Mouse (Mus musculus) frontal cortex, postnatal 10 days (tissue): ENCODE measurements around the gene Ifitm3.
"Not testable (repeated sequence)": the region's sequence is repeated elsewhere in the genome, so short reads cannot be mapped to it uniquely, and the experiment has no call there.

Source experiments
- DNase-seq, 2 experiments: peaks; one replicate each; pipeline ENCODE4 v3.0.0; 2022; ENCODE audit warnings: low spot score in 2 of 2, mixed read lengths in 1 of 2

The Ifitm3 gene

DNA sequence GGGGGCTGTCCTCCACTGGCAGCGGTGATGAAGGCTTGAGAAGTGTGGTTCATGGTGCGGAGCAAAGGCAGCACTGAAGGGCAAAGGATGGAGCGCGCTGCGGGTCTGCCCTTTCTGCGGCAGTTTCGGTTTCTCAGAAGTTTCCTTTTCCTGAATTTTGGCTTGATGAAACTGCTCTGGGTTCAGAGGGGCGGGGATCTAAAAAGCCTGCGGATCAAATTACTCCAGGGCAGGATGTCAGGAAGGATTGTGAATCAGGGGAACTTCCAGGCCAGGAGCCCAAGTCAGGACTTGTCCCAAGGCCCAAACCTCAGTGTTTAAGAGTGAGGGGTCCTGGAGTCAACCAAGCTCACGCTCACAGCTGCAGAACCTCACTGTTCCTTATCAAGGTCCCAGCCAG, at the start of gene Ifitm3:
Gene Ifitm3, minus strand, starts transcription at position 178 of the 400 bp plus-strand sequence.
- DNase-seq: no peak

GRCm38 (mm10) chr7:141059929-141060328, 49.4 kb upstream of the Ifitm3 start:
- no peak for DNase-seq

- no peak for DNase-seq
These were observed 48.2 kb upstream of the Ifitm3 start for GRCm38 (mm10) chr7:141058601-141059341.

DNA sequence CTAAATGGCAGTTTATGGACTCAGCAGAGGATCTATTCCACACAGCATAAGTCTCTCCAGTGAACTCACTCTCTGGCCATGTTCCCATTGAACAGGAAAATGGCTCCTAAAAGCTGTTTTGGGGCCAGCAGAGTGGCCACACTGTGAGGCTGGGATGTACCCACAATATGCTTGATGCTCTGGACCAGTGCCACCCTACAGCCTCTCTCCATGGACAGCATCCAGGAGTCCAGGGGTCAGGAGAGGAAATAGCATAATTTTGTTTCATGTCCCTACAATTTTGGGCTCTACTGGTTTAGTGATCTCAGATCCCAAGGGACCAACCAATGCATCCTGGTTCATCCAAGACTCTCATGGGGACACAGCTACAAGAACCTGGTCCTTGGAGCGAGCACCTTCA, 47.0 kb upstream of the Ifitm3 start:
- DNase-seq: no peak

DNA sequence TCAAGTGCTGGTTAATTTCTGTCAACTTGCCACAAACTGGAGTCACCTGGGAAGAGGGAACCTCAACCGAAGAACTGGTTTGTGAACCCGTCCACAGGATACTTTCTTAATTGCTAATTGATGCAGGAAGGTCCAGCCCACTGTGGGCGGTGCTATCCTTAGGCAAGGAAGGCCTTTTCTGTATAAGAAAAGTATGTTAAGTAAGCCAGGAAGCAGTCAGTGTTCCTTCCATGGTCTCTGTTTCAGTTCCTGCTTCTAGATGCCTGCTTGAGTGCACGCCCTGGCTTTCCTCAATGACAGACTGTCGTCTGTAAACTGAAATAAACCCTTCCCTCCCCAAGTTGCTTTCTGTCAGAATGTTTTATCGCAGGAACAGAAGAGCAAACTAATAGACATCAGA, 46.4 kb upstream of the Ifitm3 start:
- DNase-seq: no peak

GRCm38 (mm10) chr7:141055785-141056184, 45.2 kb upstream of the Ifitm3 start:
- no peak for DNase-seq

DNA sequence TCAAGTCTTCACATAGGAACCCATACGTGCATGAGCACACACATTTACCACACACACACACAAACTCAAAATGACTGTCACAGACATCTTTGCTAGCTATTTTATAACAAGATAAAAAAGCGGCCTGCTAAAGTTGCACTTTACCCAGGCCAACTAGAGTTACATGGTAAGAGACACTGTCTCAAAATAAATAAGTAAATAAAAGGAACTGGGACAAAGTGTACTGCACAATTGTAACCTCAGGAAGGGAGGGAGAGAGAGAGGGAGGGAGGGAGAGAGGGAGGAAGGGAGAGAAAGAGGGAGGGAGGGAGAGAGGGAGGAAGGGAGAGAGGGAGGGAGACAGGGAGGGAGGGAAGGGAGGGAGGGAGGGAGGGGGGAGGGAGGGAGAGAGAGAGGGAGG, 41.9 kb upstream of the Ifitm3 start:
- no peak for DNase-seq

- DNase-seq: no peak
These were observed 41.4 kb upstream of the Ifitm3 start for GRCm38 (mm10) chr7:141052016-141052415.

DNA sequence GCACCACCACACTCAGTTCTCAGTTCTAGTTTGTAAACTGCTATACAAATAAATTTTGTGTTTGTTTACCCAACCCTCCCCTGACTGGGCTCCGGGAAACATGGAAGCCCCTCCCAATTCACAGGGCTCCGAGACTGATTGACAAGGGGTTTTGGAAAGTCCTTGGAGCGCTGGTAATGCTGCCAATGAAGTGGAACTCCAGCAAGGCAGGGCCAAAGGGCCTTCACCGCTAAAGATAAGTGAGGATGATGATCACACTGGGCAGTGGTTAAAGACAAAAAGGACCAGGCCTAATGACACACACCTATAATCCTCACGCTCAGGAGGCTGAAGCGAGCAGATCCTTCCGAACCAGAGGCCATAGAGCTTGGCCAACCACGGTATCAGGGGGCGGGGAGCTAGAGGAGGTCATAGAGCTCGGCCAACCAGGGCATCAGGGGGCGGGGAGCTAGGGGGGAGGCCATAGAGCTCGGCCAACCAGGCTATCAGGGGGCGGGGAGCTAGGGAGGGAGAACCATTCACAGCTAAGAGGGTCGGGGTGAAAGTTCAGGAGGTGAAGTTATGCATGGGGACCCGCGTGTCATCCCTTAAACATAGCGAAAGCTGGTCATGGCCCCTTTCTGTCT, 40.6 kb upstream of the Ifitm3 start:
- no peak for DNase-seq

DNA sequence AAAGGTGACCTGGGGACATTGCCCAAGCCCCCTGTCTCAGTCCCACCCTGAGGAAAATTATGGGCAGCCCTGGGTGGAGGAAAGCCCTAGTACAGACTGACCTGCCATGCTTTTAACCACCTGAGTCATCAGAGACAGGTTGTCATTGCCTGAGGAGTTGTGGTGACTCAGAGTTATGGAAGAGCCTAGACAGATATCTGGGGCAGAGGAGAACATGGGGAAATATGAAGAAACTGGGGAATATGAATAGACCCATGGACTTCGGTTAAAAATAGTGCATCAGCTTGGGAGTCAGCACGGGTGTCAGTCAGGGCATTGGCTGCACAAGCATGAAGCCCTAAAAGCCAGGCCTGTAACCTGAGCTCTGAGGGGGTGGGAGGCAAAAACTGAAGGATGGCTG, 38.8 kb upstream of the Ifitm3 start:
- DNase-seq: no peak

GRCm38 (mm10) chr7:141048226-141049218, 38.0 kb upstream of the Ifitm3 start:
- peak; percentile 68 to 88 for DNase-seq

- DNase-seq: peak; percentile 66 to 81
These were observed 37.1 kb upstream of the Ifitm3 start for GRCm38 (mm10) chr7:141047581-141048225.

DNA sequence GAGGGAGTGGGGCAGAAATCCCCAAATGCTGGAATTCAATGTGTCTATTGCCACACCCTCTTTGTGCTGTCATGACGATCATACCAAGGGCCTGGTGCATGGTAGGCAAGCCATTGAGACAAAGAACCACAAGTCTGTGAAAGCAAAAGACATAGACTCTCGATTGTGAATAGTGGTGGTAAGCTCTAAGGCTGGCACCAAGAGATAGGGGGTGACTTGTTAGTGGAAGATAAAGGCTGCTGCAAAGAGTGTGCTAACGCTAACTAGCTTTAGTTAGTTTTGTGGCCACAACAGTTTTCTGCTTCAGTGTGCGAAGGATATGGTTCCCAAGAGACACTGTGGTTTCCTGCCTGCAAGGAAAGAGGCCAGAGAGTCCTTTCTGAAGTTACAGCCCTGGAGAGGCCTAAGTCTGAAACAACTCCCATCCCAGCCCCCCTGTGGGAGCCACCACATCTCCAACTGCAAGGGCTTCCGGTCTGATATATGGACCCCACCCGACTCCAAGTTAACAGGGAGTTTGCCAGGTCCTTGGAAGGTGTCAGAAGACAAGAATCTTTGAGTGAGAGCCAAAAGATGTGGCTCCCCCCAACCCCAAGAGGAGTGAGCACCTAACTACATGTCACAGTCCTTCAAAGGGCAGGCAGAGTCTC, 36.5 kb upstream of the Ifitm3 start:
- DNase-seq: no peak

DNA sequence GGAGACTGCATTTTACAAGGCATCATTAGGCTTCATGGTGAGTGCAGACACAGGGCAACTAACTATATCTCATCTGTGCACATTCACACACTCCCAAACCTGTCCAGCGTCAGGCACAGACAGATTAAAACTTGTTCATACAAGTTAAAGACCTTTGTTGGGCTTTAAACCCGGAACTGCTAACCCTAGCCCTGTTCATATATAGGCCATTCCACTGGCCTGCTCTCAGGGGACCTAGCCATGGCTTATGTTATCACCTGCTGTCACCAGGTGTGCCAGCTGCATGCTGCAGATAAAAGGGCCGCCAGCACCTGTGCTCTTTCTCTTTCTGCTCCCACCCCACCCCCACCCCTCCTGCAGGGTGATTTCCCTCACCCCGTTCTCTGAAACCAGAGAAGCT, 32.0 kb upstream of the Ifitm3 start:
- no peak for DNase-seq

- no peak for DNase-seq
These were observed 31.1 kb upstream of the Ifitm3 start for GRCm38 (mm10) chr7:141041661-141042060.

DNA sequence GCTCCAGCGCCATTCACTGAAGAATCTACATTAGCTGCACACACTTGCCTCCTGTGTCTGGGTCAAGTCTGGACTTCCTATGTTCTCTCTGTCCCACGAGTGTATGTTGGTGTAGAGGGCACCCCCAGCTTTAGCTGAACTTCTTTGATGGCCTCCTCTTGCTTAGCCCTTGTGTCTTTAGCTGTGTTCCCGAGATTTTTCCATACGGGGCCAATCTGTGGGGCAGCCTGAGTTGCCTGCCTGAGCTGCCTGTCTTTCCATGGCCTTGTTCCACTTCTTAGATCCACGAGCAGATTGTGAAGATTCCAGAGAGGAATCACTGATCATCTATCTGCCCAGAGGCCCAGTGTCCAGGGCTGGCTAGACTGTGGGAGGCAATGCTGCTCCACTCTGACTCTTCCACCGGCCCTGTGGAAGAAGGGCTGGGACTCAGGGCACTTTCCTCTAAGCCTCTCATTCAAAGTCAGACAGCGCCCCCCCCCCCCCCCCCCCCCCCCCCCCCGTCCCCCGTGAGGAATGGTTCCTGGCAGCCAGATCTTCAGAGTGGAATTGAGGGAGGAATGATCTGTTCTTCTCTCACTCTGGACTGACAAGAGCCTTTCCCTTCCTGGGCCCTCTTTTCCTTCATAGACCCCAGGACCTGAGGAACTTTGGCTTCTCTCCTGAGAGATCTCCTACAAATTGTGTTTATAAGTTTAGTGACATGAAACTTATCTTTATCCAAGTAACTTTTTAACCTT, 30.5 kb upstream of the Ifitm3 start:
- no peak for DNase-seq

DNA sequence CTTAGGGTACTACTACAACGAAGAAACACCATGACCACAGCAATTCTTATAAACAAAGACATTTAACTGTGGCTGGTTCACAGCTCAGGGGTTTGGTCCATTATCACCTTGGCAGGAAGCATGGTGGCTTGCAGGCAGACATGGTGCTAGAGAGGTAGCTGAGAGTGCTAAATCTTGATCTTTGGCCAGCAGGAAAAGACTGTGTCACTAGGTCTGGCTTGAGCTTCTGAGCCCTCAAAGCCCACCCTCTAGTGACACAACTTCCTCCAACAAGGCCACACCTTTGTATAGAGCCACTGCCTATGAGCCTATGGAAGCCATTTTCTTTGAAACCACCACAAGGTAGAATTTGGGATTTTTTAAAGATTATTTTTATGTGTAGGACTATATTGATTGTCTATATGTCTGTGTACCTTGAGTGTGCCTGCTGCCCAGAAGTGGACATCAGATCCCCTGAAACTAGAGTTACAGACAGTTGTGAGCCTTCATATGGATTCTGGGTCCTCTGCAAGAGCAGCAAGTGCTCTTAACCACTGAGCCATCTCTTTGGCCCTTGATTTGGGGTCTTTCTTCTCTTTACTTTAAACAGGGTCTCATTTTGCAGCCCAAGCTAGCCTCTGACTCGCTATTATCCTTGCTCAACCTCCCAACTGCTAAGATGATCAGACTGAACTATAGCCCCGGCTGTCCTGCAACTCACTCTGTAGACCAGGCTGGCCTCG, 29.0 kb upstream of the Ifitm3 start:
- no peak for DNase-seq

- no peak for DNase-seq
These were observed 27.8 kb upstream of the Ifitm3 start for GRCm38 (mm10) chr7:141038090-141039032.

- DNase-seq: not testable (repeated sequence)
These were observed 26.1 kb upstream of the Ifitm3 start for GRCm38 (mm10) chr7:141036624-141037023.
